Mouse (Mus musculus): ENCODE results near the gene Wnt3a.
A peak's percentile ranks its signal among the peaks of the same experiment; 100 is the strongest.
"Not testable (repeated sequence)": the region's sequence is repeated elsewhere in the genome, so short reads cannot be mapped to it uniquely, and the experiment has no call there.

The Wnt3a gene

GRCm38 (mm10) chr11:59216955-59217354 is 73.6 kb downstream of the Wnt3a start:
- DNase-seq, result peak; percentile 76

GRCm38 (mm10) chr11:59212892-59213494 is 77.6 kb downstream of the Wnt3a start:
- no peak for DNase-seq

- DNase-seq, result not testable (repeated sequence)
Measured at GRCm38 (mm10) chr11:59212320-59212719, 78.2 kb downstream of the Wnt3a start.

GRCm38 (mm10) chr11:59211561-59211960 is 79.0 kb downstream of the Wnt3a start:
- not testable (repeated sequence) for DNase-seq

GRCm38 (mm10) chr11:59210020-59210419 is 80.5 kb downstream of the Wnt3a start:
- no peak for DNase-seq

GRCm38 (mm10) chr11:59209580-59209979 is 81.0 kb downstream of the Wnt3a start:
- DNase-seq, result no peak

GRCm38 (mm10) chr11:59209003-59209441 is 81.5 kb downstream of the Wnt3a start:
- peak; percentile 71 for DNase-seq

- DNase-seq, result peak; percentile 96
Measured at GRCm38 (mm10) chr11:59208153-59208831, 82.3 kb downstream of the Wnt3a start, which contains the start of gene 2310033P09Rik. 2310033P09Rik (plus strand) TSS chr11:59208321.

- peak; percentile 94 for DNase-seq
Measured at GRCm38 (mm10) chr11:59202081-59202995, 88.2 kb downstream of the Wnt3a start, which contains the start of gene Mrpl55. Mrpl55 (plus strand) TSS chr11:59202486.

- no peak for DNase-seq
Measured at GRCm38 (mm10) chr11:59201216-59202002, 89.1 kb downstream of the Wnt3a start.
